Mouse (Mus musculus) right cerebral cortex, postnatal 36 days (tissue): ENCODE measurements around the gene Zfp692.
A peak's percentile ranks its signal among the peaks of the same experiment; 100 is the strongest.
"Not testable (repeated sequence)": the region's sequence is repeated elsewhere in the genome, so short reads cannot be mapped to it uniquely, and the experiment has no call there.

Experiments used
- DNase-seq, 2 experiments: peaks; one replicate each; pipeline ENCODE4 v3.0.0; 2022; ENCODE audit warnings: low spot score in 2 of 2, mixed read lengths in 1 of 2

Gene Zfp692

DNA sequence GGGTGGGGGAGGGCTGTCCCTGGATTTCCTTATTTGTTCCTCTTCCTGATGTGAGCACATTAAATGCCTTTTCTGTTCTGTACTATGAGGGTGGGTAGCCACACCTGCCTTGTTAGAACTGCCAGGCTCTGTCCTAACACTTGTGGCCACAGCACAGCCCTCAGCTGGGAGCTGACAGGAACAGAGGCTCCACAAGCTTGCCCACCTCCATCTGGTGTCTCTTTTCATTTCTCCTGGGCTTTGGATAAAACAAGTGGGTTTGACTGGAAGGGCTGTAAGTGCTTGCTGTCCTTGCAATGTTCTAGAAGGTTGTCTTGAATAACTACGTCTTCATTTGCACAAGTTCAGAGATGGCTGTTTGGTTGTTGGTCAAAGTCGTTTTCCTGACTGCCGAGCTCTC, 48.1 kb downstream of the Zfp692 start:
- DNase-seq: peak; percentile 29 to 55

DNA sequence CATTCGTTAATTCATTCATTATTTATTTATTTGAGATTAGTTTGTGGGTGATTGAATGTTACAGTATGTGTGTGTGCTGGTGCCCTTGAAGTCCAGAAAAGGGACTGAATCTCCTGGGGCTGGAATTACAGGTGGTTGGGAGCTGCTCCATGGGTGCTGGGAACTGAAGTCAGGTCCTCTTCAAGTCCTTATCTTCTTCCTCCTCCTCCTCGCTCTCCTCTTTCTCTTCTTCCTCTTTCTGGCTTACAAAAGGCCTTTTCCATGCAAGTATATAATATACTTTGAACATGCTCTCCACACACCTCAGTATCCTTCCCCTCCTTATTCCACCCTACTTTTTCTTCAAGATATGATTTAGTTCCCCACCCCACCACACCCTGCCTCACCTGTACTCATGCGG, 50.2 kb downstream of the Zfp692 start:
- no peak for DNase-seq

DNA sequence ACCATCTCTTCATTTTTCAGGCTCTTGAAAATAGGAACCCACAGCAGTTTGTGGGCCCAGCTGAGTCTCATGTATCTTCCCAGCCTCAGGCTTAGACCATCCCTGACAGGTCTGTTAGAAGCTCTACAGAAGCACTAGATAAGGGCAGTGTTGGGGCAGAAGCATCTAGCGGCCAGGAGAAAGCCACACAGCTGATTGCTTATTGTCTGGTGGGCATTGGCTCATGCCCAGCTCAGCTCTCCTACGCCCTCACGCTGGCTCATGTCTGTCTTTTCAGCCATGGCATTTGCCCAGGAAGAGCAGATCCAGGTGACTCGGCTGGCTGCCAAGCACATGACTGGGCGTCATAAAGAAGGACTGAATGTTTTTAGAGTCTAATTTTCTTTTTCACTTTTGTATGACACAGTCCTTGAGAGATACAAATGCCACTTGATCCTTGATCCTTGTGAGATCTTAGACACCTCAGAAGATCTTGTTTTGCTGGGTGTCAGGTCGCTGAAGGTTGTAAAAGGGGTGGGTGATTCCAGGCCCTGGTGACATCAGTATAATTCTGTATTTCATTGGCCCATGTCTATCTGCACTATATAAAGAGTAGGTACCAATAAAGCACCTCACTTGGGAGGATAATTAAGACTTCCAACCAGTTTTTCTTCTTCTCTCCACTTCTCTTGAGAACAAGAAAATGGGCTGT, 51.1 kb downstream of the Zfp692 start:
- DNase-seq: no peak

DNA sequence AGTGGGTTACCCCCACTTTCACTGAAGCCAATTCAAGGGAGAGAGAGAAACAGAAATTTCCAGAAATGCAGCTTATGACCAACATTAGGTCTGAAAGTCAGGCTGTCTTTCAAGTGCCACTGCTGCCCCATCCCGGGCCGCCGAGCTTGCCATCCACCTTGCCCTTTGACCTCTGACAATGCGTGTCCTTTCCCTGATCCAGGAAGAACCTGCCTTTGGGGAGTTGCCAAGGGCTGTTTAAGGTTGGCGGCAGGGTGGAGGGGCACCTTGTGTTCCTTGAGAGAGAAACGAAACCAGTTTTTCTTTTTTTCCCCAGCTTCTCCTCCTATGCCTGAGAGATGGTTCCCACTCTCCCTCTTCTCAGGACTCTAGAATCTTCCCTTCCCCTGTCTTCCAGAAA, 55.7 kb downstream of the Zfp692 start:
- DNase-seq: not testable (repeated sequence)
